Mouse (Mus musculus): Measurements from ENCODE around the gene Elane. TPM values are rescaled to one million over a fixed set of nuclear protein-coding genes. Genes with fewer than 3 reads are reported as not detected.
A peak's percentile ranks its signal among the peaks of the same experiment; 100 is the strongest.

The Elane gene
- polyA plus RNA-seq, 1 experiment from 2014 or later, result 2.4 TPM

DNA sequence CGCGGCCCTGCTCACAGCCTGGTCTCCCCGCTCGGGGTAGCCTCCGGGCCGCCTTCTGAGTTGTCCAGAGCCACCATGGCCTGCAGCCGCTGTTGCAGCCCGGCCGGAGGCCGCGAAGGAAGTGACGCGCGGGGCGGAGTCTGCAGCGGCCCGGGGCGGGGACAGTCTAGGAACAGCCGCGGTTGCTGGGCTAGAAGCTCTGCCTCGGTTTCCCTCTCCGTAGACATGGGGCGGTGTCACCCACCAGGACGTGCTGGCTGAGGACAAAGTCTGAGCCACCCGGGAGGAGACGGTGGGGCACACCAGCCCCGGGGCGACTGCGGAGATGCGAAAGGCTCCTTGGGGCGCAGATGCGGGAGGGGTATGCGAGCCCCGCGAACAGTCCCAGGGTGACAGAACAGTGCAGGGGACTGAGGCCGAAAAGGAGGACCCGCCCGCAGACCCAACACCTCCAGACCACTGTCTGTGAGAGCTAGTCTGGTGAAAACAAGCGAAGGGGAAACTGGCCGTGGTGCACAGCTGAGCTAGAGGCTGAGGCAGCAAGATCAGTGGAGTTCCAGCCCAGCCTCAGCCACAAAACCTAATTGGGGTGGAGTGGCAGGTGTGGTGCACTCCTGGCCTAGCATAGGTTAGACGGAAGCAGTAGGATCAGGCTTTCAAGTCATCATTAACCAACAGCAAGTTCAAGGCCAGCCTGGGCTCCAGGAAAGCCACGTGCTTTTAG, 30.9 kb downstream of the Elane start, which contains the start of gene Kiss1r:
Kiss1r (plus strand) TSS at position 164 of the 724 bp plus-strand sequence.
- H3K27ac ChIP-seq (ENCODE audit: low read length), result peak within 1 kb of the TSS; percentile 77
- H3K9me3 ChIP-seq (ENCODE audit: control insufficient read depth, low read length), result no peaks in the 10 kb centered on the region
- no peaks in the 10 kb centered on the region; the same call in 1 of the 2 replicates for H3K36me3 ChIP-seq (ENCODE audit: control insufficient read depth, insufficient read depth, low read length)
- peak within 1 kb of the TSS; percentile 79 for H3K4me2 ChIP-seq (ENCODE audit: low read depth, low read length)
- peak; percentile 81 for ATAC-seq
- peak within 1 kb of the TSS; percentile 84 for H3K4me3 ChIP-seq (ENCODE audit: low read length)
- peaks cover 42% of the 10 kb centered on the region for H3K27me3 ChIP-seq (replicated peaks; ENCODE audit: control insufficient read depth, insufficient read depth, low read length)
- H3K4me1 ChIP-seq (ENCODE audit: control insufficient read depth, insufficient read depth, low read length), result peaks cover 55% of the 10 kb centered on the region
- H3K9ac ChIP-seq (ENCODE audit: low read depth, low read length), result peak within 1 kb of the TSS; percentile 95
- WGBS, result 2% methylated on average over 41 of the region's 42 CpGs

DNA sequence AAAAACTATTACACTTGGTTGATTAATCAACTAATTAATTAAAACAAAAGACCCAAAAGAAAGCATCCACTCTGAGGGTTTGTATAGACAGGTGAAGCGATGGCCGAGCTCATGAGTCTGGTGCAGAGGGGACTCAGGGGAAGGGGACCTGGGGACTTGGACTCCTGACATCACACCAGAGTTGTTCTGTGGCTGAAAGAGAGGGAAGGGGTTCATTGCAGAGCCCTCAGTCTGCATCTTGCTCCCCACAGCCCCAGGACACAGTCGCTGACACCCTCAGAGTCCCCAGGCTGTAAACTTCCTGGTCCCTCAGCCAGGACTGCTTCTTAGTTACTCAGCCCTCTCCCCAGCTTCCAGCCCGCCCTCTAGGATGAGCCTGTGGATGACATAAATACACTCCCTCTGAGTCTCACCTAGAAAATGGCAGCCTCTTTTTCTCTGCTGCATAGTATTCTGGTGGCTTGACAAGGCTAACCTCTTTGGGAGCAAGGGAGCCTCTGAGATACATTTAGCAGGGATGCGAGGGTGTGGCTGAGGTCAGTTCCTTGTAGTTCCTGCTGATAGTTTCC, 31.6 kb downstream of the Elane start:
- peak overlapping the region; percentile 79 for H3K4me2 ChIP-seq (ENCODE audit: low read depth, low read length)
- peaks cover 48% of the 10 kb centered on the region for H3K27me3 ChIP-seq (replicated peaks; ENCODE audit: control insufficient read depth, insufficient read depth, low read length)
- peak overlapping the region; percentile 84 for H3K4me3 ChIP-seq (ENCODE audit: low read length)
- no peaks in the 10 kb centered on the region for H3K9me3 ChIP-seq (ENCODE audit: control insufficient read depth, low read length)
- H3K9ac ChIP-seq (ENCODE audit: low read depth, low read length), result peak overlapping the region; percentile 95
- ATAC-seq, result no peak
- H3K36me3 ChIP-seq (ENCODE audit: control insufficient read depth, insufficient read depth, low read length), result no peaks in the 10 kb centered on the region
- WGBS, result 65% methylated on average over 5 of the region's 5 CpGs
- H3K27ac ChIP-seq (ENCODE audit: low read length), result peak overlapping the region; percentile 77; the same call in 1 of the 2 replicates
- peaks cover 55% of the 10 kb centered on the region for H3K4me1 ChIP-seq (ENCODE audit: control insufficient read depth, insufficient read depth, low read length)

DNA sequence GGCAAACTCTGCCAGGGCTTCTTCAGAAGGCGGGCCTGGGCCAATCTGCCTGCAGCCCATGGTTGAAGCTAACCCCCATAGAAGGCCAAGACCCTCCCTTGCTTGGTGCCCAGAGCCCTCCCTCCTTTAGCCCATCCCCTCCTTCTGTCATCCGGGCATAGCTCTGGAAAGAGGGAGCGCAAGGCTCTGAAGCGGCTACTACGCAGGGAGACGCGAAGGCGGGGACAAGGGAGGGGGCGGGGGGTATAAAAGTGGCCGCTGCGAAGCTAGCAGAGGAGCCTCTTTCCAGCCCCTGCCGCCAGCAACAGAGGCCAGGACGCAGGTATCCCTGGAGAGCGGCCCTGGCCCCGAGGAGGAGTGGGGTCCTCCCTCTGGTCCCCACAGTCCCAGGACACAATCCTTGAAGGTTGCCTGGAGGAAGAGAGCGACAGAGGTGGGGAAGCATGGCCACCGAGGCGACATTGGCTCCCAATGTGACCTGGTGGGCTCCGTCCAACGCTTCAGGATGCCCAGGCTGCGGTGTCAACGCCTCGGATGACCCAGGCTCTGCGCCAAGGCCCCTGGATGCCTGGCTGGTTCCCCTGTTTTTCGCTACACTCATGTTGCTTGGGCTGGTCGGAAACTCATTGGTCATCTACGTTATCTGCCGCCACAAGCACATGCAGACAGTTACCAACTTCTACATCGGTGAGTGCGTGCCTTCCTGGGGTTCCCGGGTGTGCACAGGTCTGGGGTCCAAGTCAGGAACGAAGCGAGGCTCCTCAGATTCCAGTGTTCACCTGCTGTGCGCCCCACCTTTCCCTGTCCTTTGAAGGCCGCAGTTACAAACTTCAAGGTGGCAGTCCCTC, 32.4 kb downstream of the Elane start:
- Histone ChIP-seq H3K27me3 (replicated peaks; ENCODE audit: control insufficient read depth, insufficient read depth, low read length) (peaks cover 48% of the 10 kb centered on the region), H3K9ac (ENCODE audit: low read depth, low read length) (peak overlapping the region; percentile 41), H3K36me3 (ENCODE audit: control insufficient read depth, insufficient read depth, low read length) (no peaks in the 10 kb centered on the region), H3K4me2 (ENCODE audit: low read depth, low read length) (peak overlapping the region; percentile 26), H3K9me3 (ENCODE audit: control insufficient read depth, low read length) (no peaks in the 10 kb centered on the region), H3K27ac (ENCODE audit: low read length) (no peak overlapping the region), H3K4me1 (ENCODE audit: control insufficient read depth, insufficient read depth, low read length) (peaks cover 55% of the 10 kb centered on the region), H3K4me3 (ENCODE audit: low read length) (peak overlapping the region; percentile 23)
- no peak for ATAC-seq
- 17% methylated on average over 35 of the region's 35 CpGs for WGBS

DNA sequence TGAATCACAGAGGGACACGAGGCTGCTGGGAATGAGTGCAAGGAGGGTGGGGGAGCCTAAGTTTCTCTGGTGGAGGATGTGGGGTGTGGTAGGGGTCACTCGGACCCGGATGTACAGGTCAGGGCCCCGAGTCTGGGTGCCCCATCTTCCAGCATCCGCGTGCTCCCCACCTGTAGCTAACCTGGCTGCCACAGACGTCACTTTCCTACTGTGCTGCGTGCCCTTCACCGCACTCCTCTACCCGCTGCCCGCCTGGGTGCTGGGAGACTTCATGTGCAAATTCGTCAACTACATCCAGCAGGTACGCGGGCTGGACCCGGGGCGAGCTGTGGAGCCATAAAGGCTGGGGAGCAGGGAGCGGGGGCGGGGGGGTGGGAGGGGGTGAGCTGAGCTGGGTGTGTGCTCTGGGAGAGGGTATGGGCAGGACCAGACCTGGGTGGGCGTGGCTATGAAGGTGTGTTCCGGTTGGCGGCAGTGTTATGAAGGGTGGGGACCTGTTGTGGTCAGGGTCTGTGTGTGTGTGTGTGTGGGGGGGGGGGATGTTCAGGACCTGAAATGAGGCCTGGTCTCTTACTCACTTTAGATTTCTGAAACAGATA, 33.3 kb downstream of the Elane start:
- Histone ChIP-seq H3K36me3 (ENCODE audit: control insufficient read depth, insufficient read depth, low read length) (no peaks in the 10 kb centered on the region), H3K27me3 (replicated peaks; ENCODE audit: control insufficient read depth, insufficient read depth, low read length) (peaks cover 48% of the 10 kb centered on the region), H3K27ac (ENCODE audit: low read length) (no peak overlapping the region), H3K9ac (ENCODE audit: low read depth, low read length) (no peak overlapping the region; the same call in 1 of the 2 replicates), H3K4me1 (ENCODE audit: control insufficient read depth, insufficient read depth, low read length) (peaks cover 49% of the 10 kb centered on the region), H3K4me2 (ENCODE audit: low read depth, low read length) (peak overlapping the region; percentile 51), H3K9me3 (ENCODE audit: control insufficient read depth, low read length) (no peaks in the 10 kb centered on the region), H3K4me3 (ENCODE audit: low read length) (peak overlapping the region; percentile 35)
- WGBS, result 5% methylated on average over 21 of the region's 21 CpGs
- ATAC-seq, result 0 out of 2 replicates have a peak, but pooled peaks have one; percentile 8

DNA sequence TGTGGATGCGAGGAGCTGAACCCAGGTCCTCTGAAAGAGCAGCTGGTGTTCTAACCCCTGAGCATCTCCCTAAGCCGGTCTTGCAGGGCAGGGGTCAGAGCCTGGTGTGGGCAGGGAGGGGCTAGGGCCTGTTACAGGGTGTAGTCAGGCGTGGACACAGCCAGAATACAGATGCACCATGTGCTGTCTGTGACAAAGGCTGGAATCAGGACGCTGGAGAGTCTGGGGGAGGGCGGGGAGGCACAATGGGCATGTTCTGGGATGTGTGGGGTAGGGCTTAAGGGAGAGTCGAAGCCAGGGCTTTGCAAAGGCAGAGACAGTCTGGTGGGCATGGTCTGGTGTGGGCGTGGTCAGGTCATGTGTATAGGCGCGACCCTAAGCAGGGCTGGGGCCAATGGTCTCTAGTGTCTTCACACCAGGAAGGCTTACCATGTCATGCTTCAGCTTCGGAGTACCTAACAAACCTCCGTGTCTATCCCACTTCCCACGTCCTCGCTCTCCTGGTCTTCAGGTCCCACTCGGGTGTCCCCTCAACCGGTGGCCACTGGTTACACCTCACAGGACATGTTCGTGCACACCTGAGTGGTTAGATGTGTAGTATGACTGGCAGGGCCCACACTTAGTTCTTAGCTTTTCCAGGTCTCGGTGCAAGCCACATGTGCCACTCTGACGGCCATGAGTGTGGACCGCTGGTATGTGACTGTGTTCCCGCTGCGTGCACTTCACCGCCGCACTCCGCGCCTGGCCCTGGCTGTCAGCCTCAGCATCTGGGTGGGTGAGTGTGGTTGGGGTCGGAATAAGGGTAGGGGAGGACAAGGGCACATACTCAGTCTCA, 34.2 kb downstream of the Elane start:
- peaks cover 48% of the 10 kb centered on the region for H3K27me3 ChIP-seq (replicated peaks; ENCODE audit: control insufficient read depth, insufficient read depth, low read length)
- H3K4me1 ChIP-seq (ENCODE audit: control insufficient read depth, insufficient read depth, low read length), result peaks cover 40% of the 10 kb centered on the region
- no peaks in the 10 kb centered on the region for H3K9me3 ChIP-seq (ENCODE audit: control insufficient read depth, low read length)
- no peak overlapping the region for H3K4me3 ChIP-seq (ENCODE audit: low read length)
- WGBS, result 22% methylated on average over 26 of the region's 26 CpGs
- no peak for ATAC-seq
- H3K9ac ChIP-seq (ENCODE audit: low read depth, low read length), result no peak overlapping the region
- no peak overlapping the region for H3K27ac ChIP-seq (ENCODE audit: low read length)
- H3K36me3 ChIP-seq (ENCODE audit: control insufficient read depth, insufficient read depth, low read length), result no peaks in the 10 kb centered on the region
- H3K4me2 ChIP-seq (ENCODE audit: low read depth, low read length), result peak overlapping the region; percentile 67; the same call in 1 of the 2 replicates

DNA sequence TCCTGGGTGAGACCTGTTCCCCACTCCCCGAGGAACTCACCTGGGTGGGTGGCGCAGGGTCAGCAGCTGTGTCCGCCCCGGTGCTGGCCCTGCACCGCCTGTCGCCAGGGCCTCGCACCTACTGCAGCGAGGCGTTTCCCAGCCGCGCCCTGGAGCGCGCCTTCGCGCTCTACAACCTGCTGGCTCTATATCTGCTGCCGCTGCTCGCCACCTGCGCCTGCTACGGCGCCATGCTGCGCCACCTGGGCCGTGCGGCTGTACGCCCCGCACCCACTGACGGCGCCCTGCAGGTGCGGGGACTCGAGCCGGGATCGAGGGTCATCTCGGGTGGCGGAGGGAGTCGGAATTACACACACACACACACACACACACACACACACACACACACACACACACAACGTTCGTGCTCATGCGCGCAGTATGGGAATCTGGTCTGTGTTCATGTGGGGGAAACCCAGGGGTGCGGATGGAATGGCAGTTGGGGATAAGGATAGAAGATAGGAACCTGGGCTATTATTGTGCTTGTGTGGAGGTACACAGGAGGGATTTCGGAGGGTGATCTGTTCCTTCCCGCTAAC, 35.0 kb downstream of the Elane start, which contains the start of gene R3hdm4:
R3hdm4 (minus strand) TSS at position 251 of the 578 bp plus-strand sequence.
- Histone ChIP-seq H3K4me3 (ENCODE audit: low read length) (peak within 1 kb of the TSS; percentile 37), H3K4me2 (ENCODE audit: low read depth, low read length) (peak within 1 kb of the TSS; percentile 67), H3K9me3 (ENCODE audit: control insufficient read depth, low read length) (no peaks in the 10 kb centered on the region), H3K4me1 (ENCODE audit: control insufficient read depth, insufficient read depth, low read length) (peaks cover 39% of the 10 kb centered on the region), H3K9ac (ENCODE audit: low read depth, low read length) (peak within 1 kb of the TSS; percentile 58), H3K27me3 (replicated peaks; ENCODE audit: control insufficient read depth, insufficient read depth, low read length) (peaks cover 48% of the 10 kb centered on the region), H3K36me3 (ENCODE audit: control insufficient read depth, insufficient read depth, low read length) (no peaks in the 10 kb centered on the region), H3K27ac (ENCODE audit: low read length) (no peak within 1 kb of the TSS)
- 0 out of 2 replicates have a peak, but pooled peaks have one; percentile 14 for ATAC-seq
- 4% methylated on average over 41 of the region's 41 CpGs for WGBS

DNA sequence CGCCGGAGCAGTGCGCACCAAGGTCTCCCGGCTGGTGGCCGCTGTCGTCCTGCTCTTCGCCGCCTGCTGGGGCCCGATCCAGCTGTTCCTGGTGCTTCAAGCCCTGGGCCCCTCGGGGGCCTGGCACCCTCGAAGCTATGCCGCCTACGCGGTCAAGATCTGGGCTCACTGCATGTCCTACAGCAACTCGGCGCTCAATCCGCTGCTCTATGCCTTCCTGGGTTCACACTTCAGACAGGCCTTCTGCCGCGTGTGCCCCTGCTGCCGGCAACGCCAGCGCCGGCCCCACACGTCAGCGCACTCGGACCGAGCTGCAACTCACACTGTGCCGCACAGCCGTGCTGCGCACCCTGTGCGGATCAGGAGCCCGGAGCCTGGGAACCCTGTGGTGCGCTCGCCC, 35.5 kb downstream of the Elane start:
- WGBS, result 2% methylated on average over 34 of the region's 34 CpGs
- Histone ChIP-seq H3K4me3 (ENCODE audit: low read length) (peak overlapping the region; percentile 37), H3K36me3 (ENCODE audit: control insufficient read depth, insufficient read depth, low read length) (no peaks in the 10 kb centered on the region), H3K27ac (ENCODE audit: low read length) (no peak overlapping the region), H3K27me3 (replicated peaks; ENCODE audit: control insufficient read depth, insufficient read depth, low read length) (peaks cover 48% of the 10 kb centered on the region), H3K9ac (ENCODE audit: low read depth, low read length) (peak overlapping the region; percentile 58), H3K9me3 (ENCODE audit: control insufficient read depth, low read length) (no peaks in the 10 kb centered on the region), H3K4me2 (ENCODE audit: low read depth, low read length) (peak overlapping the region; percentile 67), H3K4me1 (ENCODE audit: control insufficient read depth, insufficient read depth, low read length) (peaks cover 40% of the 10 kb centered on the region)
- no peak for ATAC-seq

All from intestine, embryonic 16.5 days (tissue).